Comparison of ENCODE assay signal across 1 mouse cellular context in the genomic region with DNA sequence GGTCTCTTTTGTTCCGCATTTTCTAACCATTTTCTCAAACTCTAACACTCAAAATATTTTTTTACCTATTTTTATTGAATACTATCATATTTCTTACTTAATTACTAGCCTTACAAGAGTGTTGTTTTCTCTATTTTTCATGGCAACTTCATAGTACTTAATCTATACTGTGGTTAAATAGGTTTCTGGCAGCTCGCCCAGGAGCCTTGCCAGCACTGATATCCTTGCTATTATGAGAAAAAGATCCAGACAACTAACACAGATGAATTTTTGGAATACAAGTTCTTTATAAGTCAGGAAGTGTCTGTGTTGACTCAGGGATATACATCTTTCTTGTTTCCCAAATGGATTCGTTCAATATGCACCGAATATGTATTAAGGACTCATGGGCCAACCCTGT.
TF ChIP-seq lines count a peak whose summit lies in the region.

No protein-coding gene starts in this region.

TF ChIP-seq in MEL, 35 proteins besides CTCF, POLR2A, EP300 and RAD21 (continued from another document):
- no peak for TF ChIP-seq NELFE (IDR thresholded peaks at IDR 0.05; ENCODE audit: low read depth, low read length)
- no peak for TF ChIP-seq POLR2AphosphoS2 (IDR thresholded peaks at IDR 0.05; ENCODE audit: low read length)
- no peak for TF ChIP-seq USF2 (IDR thresholded peaks at IDR 0.05; ENCODE audit: borderline replicate concordance in 1 of 2, insufficient read depth in 1 of 2, low read depth in 1 of 2, low read length in 2 of 2)
- peak; percentile 94 for TF ChIP-seq RCOR1 (IDR thresholded peaks at IDR 0.05; ENCODE audit: low read depth, low read length)
- no peak for TF ChIP-seq MAX (IDR thresholded peaks at IDR 0.05; ENCODE audit: low read length)
- TF ChIP-seq USF1 (IDR thresholded peaks at IDR 0.05; ENCODE audit: low read depth, low read length) = no peak
- TF ChIP-seq UBTF (IDR thresholded peaks at IDR 0.05; ENCODE audit: borderline replicate concordance, insufficient read depth, low read depth, low read length) = no peak
- peak; percentile 81 for TF ChIP-seq TCF12 (IDR thresholded peaks at IDR 0.05; ENCODE audit: low read depth, low read length)
- TF ChIP-seq MYC (IDR thresholded peaks at IDR 0.05; ENCODE audit: low read depth, low read length) = no peak
- peak; percentile 15; the same call in 1 of the 2 replicates for TF ChIP-seq TAL1 (IDR thresholded peaks at IDR 0.05; ENCODE audit: low read length)
- peak; percentile 77 for TF ChIP-seq ETS1 (IDR thresholded peaks at IDR 0.05; ENCODE audit: low read depth, low read length)
- TF ChIP-seq ZMIZ1 (IDR thresholded peaks at IDR 0.05; ENCODE audit: low read depth, low read length) = no peak
- no peak for TF ChIP-seq MYB (IDR thresholded peaks at IDR 0.05; ENCODE audit: low read depth, low read length)
- TF ChIP-seq BHLHE40 (IDR thresholded peaks at IDR 0.05; ENCODE audit: borderline replicate concordance, low read depth, low read length) = peak; percentile 20; the same call in 1 of the 2 replicates
- TF ChIP-seq SMC3 (IDR thresholded peaks at IDR 0.05; ENCODE audit: low read depth, low read length) = 0 out of 2 replicates have a peak, but pooled peaks have one; percentile 14
- TF ChIP-seq MEF2A (IDR thresholded peaks at IDR 0.05; ENCODE audit: extremely low read depth, insufficient replicate concordance, low read depth, low read length, poor library complexity, severe bottlenecking) = 0 out of 2 replicates have a peak, but pooled peaks have one; percentile 33
